Mouse (Mus musculus) thymus, adult 18-20 months (tissue): ENCODE results near the gene Emc9.

ENCODE experiments used
- DNase-seq, 2 experiments: peaks; one replicate each; pipeline ENCODE4 v3.0.0; 2022; ENCODE audit warnings: mixed read lengths in 2 of 2

Gene Emc9

GRCm38 (mm10) chr14:55584702-55585565 is at the start of gene Emc9:
Emc9 (minus strand) TSS chr14:55585302.
- DNase-seq, result peak; percentile 34 to 48

GRCm38 (mm10) chr14:55629312-55629711 is 44.2 kb upstream of the Emc9 start:
- peak; percentile 47 to 57 for DNase-seq

GRCm38 (mm10) chr14:55628077-55628827 is 43.1 kb upstream of the Emc9 start:
- no peak for DNase-seq

GRCm38 (mm10) chr14:55618486-55619195 is 33.5 kb upstream of the Emc9 start:
- DNase-seq, result no peak

GRCm38 (mm10) chr14:55617822-55618221 is 32.7 kb upstream of the Emc9 start, which contains the start of gene Rec8:
Rec8 (plus strand) TSS chr14:55618037.
- DNase-seq, result no peak

GRCm38 (mm10) chr14:55616844-55617243 is 31.7 kb upstream of the Emc9 start:
- no peak for DNase-seq

GRCm38 (mm10) chr14:55615876-55616275 is 30.8 kb upstream of the Emc9 start:
- no peak for DNase-seq

GRCm38 (mm10) chr14:55614565-55615178 is 29.6 kb upstream of the Emc9 start:
- DNase-seq, result no peak

- DNase-seq, result no peak
These were observed 28.2 kb upstream of the Emc9 start for GRCm38 (mm10) chr14:55613346-55613745.

GRCm38 (mm10) chr14:55608339-55608738 is 23.2 kb upstream of the Emc9 start:
- DNase-seq, result no peak

- no peak for DNase-seq
These were observed 20.8 kb upstream of the Emc9 start for GRCm38 (mm10) chr14:55605743-55606459.

- no peak for DNase-seq
These were observed 19.7 kb upstream of the Emc9 start for GRCm38 (mm10) chr14:55604823-55605222.

- peak; percentile 86 to 92 for DNase-seq
These were observed 18.8 kb upstream of the Emc9 start for GRCm38 (mm10) chr14:55603633-55604576.

- no peak for DNase-seq
These were observed 18.1 kb upstream of the Emc9 start, which contains the start of gene Irf9 for GRCm38 (mm10) chr14:55603271-55603632. Irf9 (plus strand) TSS chr14:55603571.

GRCm38 (mm10) chr14:55598521-55599390 is 13.7 kb upstream of the Emc9 start:
- DNase-seq, result no peak

- no peak for DNase-seq
These were observed 11.1 kb upstream of the Emc9 start for GRCm38 (mm10) chr14:55596036-55596690.

- no peak for DNase-seq
These were observed 7.1 kb upstream of the Emc9 start for GRCm38 (mm10) chr14:55592226-55592625.

- DNase-seq, result peak; percentile 87 to 91
These were observed 6.3 kb upstream of the Emc9 start, which contains the start of gene Rnf31 for GRCm38 (mm10) chr14:55591331-55591891. Rnf31 (plus strand) TSS chr14:55591708.
